Mouse (Mus musculus) colon, adult 2 months (tissue): Measurements from ENCODE around the gene C1ql2. TPM values are rescaled to one million over a fixed set of nuclear protein-coding genes. Genes with fewer than 3 reads are reported as not detected.

Experiments
- polyA plus RNA-seq: library from polyadenylated mRNA; depleted of rRNA; stranded (reverse); fragments of >200 nt; gene quantifications from 2 replicates; pipeline ENCODE4 v1.2.3, GENCODE M21; 2012; rRNA removed

The C1ql2 gene
- polyA plus RNA-seq = 0.07 TPM in 1 of 2 replicates, not detected in the other

GRCm38 (mm10) chr1:120340419-120341171, at the start of gene C1ql2:
TSS of gene C1ql2 (plus strand) at chr1:120340582.

Other genes with a start within 250 kb of the C1ql2 start
- 281 and 308 TPM in 2 replicates for gene Dbi, start 219.5 kb upstream of the C1ql2 start, polyA plus RNA-seq
- 0.67 and 1.0 TPM in 2 replicates for gene 3110009E18Rik, start 219.4 kb upstream of the C1ql2 start, polyA plus RNA-seq
- 76.3 and 80.5 TPM in 2 replicates for gene Steap3, start 67.9 kb upstream of the C1ql2 start, polyA plus RNA-seq
- 0.93 TPM in 1 of 2 replicates, not detected in the other for gene Marco, start 164.4 kb downstream of the C1ql2 start, polyA plus RNA-seq